18 mouse cellular contexts compared by ENCODE assay signal in genomic region chr11:82418337-82419041, GRCm38 (mm10). TPM values are rescaled to one million over a fixed set of nuclear protein-coding genes. Genes with fewer than 3 reads are reported as not detected.
DNase-seq lines count a peak whose midpoint lies in the region; ATAC-seq lines count a peak whose summit lies in the region.
"Had no signal": no experiment of that assay in that cellular context is flagged by ENCODE, and none has a peak within 500 bp of the region (broad histone marks: within the 10 kb centered on the region; RNA-seq: fewer than 3 reads in every experiment).

No protein-coding gene starts in this region.

- no peak overlapping the region for H3K4me2 ChIP-seq in forebrain, embryonic 13.5 days
- H3K4me2 ChIP-seq in hindbrain, embryonic 16.5 days (ENCODE audit: low read length): no peak overlapping the region
- H3K4me2 ChIP-seq in neural tube, embryonic 13.5 days: no peak overlapping the region
- H3K4me2 ChIP-seq: limb, embryonic 15.5 days; lung, embryonic 14.5 days had no signal

- DNase-seq in left cerebral cortex, adult 9 months (ENCODE audit: low spot score in 2 of 2): peak; percentile 13 to 21
- DNase-seq in left cerebral cortex, postnatal 4 days: no peak
- no peak for DNase-seq in thymus, postnatal 36 days
- DNase-seq: cerebellum, adult 11 months; gastrocnemius, postnatal 10 days; heart, postnatal 14 days; lung, embryonic 14.5 days; thymus, postnatal 14 days had no signal

- no peak overlapping the region for H3K9ac ChIP-seq in forebrain, embryonic 13.5 days
- no peak overlapping the region for H3K9ac ChIP-seq in hindbrain, embryonic 16.5 days (ENCODE audit: low read depth, low read length)
- no peak overlapping the region for H3K9ac ChIP-seq in neural tube, embryonic 13.5 days
- H3K9ac ChIP-seq: limb, embryonic 15.5 days; lung, embryonic 14.5 days had no signal

- intact Hi-C loops in left cerebral cortex, postnatal 4 days (cut with DNase I): no loop called here

- no peak overlapping the region for H3K27ac ChIP-seq in forebrain, embryonic 13.5 days
- H3K27ac ChIP-seq in hindbrain, embryonic 16.5 days (ENCODE audit: low read depth, low read length): no peak overlapping the region
- peak overlapping the region; percentile 64 for H3K27ac ChIP-seq in neural tube, embryonic 13.5 days (replicated peaks)
- H3K27ac ChIP-seq: layer of hippocampus, adult 2 months; limb, embryonic 15.5 days; macrophage had no signal

- peaks cover 8% of the 10 kb centered on the region for H3K4me1 ChIP-seq in forebrain, embryonic 13.5 days
- H3K4me1 ChIP-seq in hindbrain, embryonic 16.5 days (ENCODE audit: control insufficient read depth, insufficient read depth, low read depth, low read length): peaks cover 8% of the 10 kb centered on the region
- H3K4me1 ChIP-seq in neural tube, embryonic 13.5 days (replicated peaks): peaks cover 38% of the 10 kb centered on the region
- H3K4me1 ChIP-seq: limb, embryonic 15.5 days had no signal

- H3K27me3 ChIP-seq in forebrain, embryonic 13.5 days: no peaks in the 10 kb centered on the region
- H3K27me3 ChIP-seq in hindbrain, embryonic 16.5 days (replicated peaks; ENCODE audit: control insufficient read depth, insufficient read depth, low read length): no peaks in the 10 kb centered on the region
- H3K27me3 ChIP-seq in neural tube, embryonic 13.5 days: no peaks in the 10 kb centered on the region
- H3K27me3 ChIP-seq: limb, embryonic 15.5 days had no signal

- peak; percentile 24; the same call in 1 of the 2 replicates for ATAC-seq in forebrain, embryonic 13.5 days
- ATAC-seq in hindbrain, embryonic 16.5 days: peak; percentile 50; the same call in 1 of the 2 replicates
- peak; percentile 72 for ATAC-seq in neural tube, embryonic 13.5 days (ENCODE audit: low read depth)
- no peak for ATAC-seq in inflammation-experienced regulatory T-cells, adult 6 months
- ATAC-seq: intestine, embryonic 16.5 days had no signal

- H3K36me3 ChIP-seq in forebrain, embryonic 13.5 days (ENCODE audit: poor library complexity, severe bottlenecking): no peaks in the 10 kb centered on the region
- no peaks in the 10 kb centered on the region for H3K36me3 ChIP-seq in hindbrain, embryonic 16.5 days (ENCODE audit: control insufficient read depth, insufficient read depth, low read length)
- no peaks in the 10 kb centered on the region for H3K36me3 ChIP-seq in neural tube, embryonic 13.5 days
- H3K36me3 ChIP-seq: limb, embryonic 15.5 days had no signal

- no peak overlapping the region for H3K4me3 ChIP-seq in forebrain, embryonic 13.5 days
- H3K4me3 ChIP-seq in hindbrain, embryonic 16.5 days (ENCODE audit: low read length): no peak overlapping the region
- H3K4me3 ChIP-seq in neural tube, embryonic 13.5 days: no peak overlapping the region
- H3K4me3 ChIP-seq: layer of hippocampus, adult 2 months; limb, embryonic 15.5 days had no signal

- 23% methylated on average over 8 of the region's 9 CpGs for WGBS in forebrain, embryonic 13.5 days
- WGBS in hindbrain, embryonic 16.5 days: 20% methylated on average over 9 of the region's 9 CpGs
- WGBS in neural tube, embryonic 13.5 days: 27% methylated on average over 8 of the region's 9 CpGs

- no peaks in the 10 kb centered on the region for H3K9me3 ChIP-seq in forebrain, embryonic 13.5 days (replicated peaks)
- no peaks in the 10 kb centered on the region for H3K9me3 ChIP-seq in hindbrain, embryonic 16.5 days (ENCODE audit: control insufficient read depth, low read length)
- no peaks in the 10 kb centered on the region for H3K9me3 ChIP-seq in neural tube, embryonic 13.5 days
- H3K9me3 ChIP-seq: limb, embryonic 15.5 days had no signal

RNA-seq across cellular contexts. Expression of gene Tmem132e, which starts 29.8 kb away (rescaled TPM):
- 10 to 100 TPM; 16.0 to 16.8 TPM for total RNA-seq in left cerebral cortex, postnatal 4 days (2021)
- polyA plus RNA-seq in forebrain, embryonic 13.5 days (2015; fragmentation: Nextera tagmentation; extraction: Ambion mirVana): 0.36 and 0.67 TPM in 2 replicates
- 2.9 and 3.3 TPM in 2 replicates for polyA plus RNA-seq in hindbrain, embryonic 16.5 days (2015; fragmentation: Nextera tagmentation; extraction: Ambion mirVana)
- polyA plus RNA-seq in neural tube, embryonic 13.5 days (2015; fragmentation: Nextera tagmentation; extraction: Ambion mirVana): 4.5 and 5.1 TPM in 2 replicates
- polyA plus RNA-seq in inflammation-experienced regulatory T-cells, adult 6 months (2017; shearing (Covaris generic)): not detected
- total RNA-seq: monocyte, adult 5-6 weeks had no signal
- polyA plus RNA-seq: C2C12, macrophage had no signal

Comparison
In these comparisons a context has a peak if more than half of its experiments do, and no peak if none do; other contexts are left out.
1. DNase-seq: peak in left cerebral cortex, adult 9 months (2 of 2); none in left cerebral cortex, postnatal 4 days (single experiment) and thymus, postnatal 36 days (0 of 2).